Mouse (Mus musculus) adrenal gland, postnatal 14 days (tissue): ENCODE measurements around the gene Rabgap1l. TPM values are rescaled to one million over a fixed set of nuclear protein-coding genes. Genes with fewer than 3 reads are reported as not detected.

ENCODE experiments used
- DNase-seq: peaks from one replicate; pipeline ENCODE4 v3.0.0; 2021; ENCODE audit warnings: mixed read lengths
- total RNA-seq: library from RNA; stranded (reverse); gene quantifications from 2 replicates; pipeline ENCODE4 v1.2.3, GENCODE M21; 2021

Gene Rabgap1l
- total RNA-seq, 1 experiment from 2014 or later = 26.5 TPM

DNA sequence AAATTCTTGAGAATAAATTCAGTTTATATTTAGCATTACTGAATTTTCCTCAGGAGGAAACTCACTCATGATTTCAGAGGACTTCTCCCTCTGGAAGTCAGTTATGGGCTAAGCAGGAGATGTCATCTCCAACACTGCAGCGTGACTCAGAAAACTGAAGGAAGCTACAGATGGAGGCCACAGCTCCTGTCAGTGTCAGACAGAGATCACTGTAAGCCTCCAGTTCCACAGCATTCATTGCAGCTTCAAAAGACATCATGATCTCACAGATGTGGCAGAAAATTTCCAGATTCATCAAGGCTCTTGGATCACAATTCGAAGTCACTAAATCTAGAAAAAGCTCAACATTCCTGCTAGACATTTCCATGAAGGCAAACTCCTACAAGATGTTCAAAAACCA is 555.0 kb downstream of the Rabgap1l start:
- no peak for DNase-seq

GRCm38 (mm10) chr1:160233921-160234320 is 559.1 kb downstream of the Rabgap1l start:
- DNase-seq = peak; percentile 17

DNA sequence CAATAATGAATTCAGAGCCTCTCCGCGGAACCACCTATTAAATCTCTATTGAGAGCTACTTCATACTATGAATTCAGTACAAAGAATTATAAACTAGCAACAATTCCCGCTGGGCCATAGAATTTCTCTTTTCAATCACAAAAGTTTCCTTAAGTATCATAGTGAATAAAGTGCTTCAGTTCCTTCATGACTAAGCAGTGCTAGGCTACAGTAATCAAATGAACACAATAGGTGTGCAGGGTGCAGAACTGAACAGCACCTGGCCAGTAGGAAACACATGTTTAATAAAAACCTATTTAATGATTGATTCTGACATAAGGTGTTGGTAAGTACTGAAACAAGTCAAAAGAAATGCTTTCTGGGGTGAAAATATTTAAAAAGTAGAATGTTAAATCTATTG is 560.9 kb downstream of the Rabgap1l start:
- DNase-seq = no peak

DNA sequence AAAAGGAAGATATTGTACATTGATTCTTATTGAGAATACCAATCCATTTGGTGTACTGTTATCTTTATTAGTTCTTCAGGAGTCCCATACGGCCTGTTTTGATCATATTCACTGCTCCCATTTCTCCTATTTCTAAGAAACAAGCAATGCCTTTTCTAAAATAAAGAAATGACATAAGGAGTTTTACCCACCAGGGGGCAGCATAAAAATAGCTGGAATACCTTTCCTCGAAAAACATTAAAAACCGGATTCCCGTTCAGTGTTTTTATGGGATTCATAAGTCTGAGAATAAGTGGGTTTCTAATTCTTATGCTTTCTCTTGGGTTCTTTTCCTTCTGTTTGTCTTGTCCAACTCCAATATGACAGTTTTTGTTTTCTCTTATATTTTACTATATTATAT is 562.0 kb downstream of the Rabgap1l start:
- peak; percentile 55 for DNase-seq

DNA sequence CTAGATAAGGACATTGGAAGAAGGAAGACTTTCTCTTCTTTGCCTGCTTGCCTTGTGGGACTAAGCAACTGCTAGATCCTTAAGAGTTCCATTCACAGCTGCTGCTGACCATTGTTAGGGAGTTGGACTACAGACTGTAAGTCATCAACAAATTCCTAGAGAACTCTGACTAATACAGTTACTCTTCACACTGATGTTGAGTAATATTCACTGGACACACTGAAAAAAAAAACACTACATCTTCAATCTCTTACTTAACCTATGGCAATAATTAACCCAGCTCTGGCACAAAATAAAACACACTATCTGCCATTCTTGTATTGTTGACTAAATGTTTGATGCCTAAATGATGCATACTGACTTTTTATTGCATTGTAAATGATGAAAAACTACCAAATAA is 565.2 kb downstream of the Rabgap1l start:
- no peak for DNase-seq

GRCm38 (mm10) chr1:160227196-160227595 is 565.8 kb downstream of the Rabgap1l start:
- DNase-seq = no peak

- DNase-seq = no peak
Measured at GRCm38 (mm10) chr1:160224093-160224492, 568.9 kb downstream of the Rabgap1l start.

- DNase-seq = no peak
Measured at GRCm38 (mm10) chr1:160217898-160218297, 575.1 kb downstream of the Rabgap1l start.

- no peak for DNase-seq
Measured at GRCm38 (mm10) chr1:160214171-160214570, 578.8 kb downstream of the Rabgap1l start.

DNA sequence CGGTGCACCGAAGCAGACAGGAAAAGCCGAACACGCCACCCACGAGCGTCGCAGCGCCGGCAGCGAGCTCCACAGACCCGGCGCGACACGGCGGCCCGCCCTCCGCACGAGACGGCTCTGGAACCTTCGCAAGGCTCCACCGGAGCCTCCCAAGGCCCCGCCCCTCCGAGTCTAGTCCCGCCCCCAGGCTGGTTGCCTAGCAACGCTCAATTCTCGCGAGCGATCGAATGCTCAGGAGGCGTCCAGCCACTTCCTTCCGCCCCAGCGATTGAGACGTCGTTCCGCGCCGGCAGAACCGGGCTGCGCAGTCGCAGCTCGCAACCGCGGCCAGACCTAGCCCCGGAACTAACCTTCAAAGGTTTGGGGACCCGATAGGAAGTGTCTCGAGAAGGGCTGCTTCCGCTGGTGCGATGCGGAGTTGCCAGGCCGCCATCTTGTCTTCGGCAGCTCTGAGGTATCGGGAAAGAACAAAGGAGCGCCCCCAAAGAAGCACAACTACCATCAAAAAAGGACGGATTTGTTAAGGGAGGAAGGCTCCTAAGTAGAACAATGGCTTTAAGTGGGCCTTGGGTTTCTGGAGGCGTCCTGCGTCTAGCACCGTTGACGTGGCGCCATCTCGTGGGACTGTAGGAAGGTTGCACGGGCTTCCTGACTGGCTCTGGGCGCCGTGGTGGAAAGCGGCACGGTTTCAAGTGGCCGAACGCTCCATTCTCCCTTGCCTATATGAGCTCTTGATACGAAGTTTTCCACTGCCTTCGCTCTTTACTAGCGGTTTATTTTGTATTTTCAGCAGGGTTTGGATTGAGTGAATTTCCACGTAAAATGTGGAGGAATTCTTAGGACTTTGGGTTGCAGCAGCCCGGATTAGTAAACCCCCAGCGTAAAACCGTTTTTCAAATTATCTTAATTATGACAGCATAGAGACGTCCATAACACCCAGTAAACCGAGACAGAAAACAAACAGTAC is 580.0 kb downstream of the Rabgap1l start, which contains the start of gene Cacybp:
TSS of gene Cacybp (minus strand) at position 173 of the 967 bp plus-strand sequence.
- peak; percentile 100 for DNase-seq

DNA sequence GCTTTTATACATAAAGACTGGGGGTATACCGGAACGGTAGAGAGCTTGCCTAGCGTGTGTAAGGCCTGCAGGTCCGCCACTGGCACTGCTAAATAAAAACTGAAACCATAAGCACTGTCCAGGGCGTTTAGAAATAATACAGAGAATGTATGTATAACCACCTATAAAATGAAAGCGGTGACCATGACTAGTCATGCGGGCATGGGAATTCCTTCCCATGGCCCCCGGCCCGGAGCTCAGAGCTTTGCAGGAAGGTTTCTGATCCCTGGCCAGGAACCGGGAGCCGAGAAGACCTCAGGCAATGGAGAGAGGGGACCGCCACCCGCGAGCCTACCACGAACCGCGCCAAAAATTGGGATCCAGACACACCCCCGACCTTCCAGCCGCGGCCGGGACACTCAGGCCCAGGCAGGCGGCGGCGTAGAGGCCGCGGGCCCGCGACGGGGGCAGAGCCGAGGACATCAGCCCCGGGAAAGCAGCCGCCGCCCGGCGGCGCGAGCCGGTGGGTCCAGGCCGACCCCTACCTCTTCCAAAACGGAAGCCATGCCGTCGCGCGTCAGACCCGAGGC is 580.8 kb downstream of the Rabgap1l start:
- DNase-seq = peak; percentile 75

- no peak for DNase-seq
Measured at GRCm38 (mm10) chr1:160211597-160212122, 581.4 kb downstream of the Rabgap1l start.

DNA sequence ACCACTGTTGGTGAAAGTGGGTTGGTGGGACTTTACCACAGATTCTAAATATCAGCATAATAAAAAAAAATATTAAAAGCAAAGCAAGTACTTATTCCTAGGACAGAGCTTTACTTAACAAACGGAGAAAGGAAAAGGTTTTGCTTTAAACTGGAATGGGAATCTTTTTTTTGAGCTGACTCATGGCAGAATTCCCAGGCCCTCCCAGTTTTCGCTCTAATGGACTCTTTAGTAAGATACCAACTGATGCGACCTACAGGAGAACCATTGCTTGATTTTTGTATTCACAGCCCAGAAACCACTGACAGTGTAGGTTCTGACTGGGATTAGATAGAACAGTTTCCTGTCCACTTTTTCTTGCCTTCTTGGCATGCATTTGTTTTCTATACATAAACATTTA is 582.4 kb downstream of the Rabgap1l start:
- peak; percentile 9 for DNase-seq

GRCm38 (mm10) chr1:160209844-160210243 is 583.2 kb downstream of the Rabgap1l start:
- DNase-seq = no peak

GRCm38 (mm10) chr1:160205486-160205885 is 587.5 kb downstream of the Rabgap1l start:
- DNase-seq = peak; percentile 48

DNA sequence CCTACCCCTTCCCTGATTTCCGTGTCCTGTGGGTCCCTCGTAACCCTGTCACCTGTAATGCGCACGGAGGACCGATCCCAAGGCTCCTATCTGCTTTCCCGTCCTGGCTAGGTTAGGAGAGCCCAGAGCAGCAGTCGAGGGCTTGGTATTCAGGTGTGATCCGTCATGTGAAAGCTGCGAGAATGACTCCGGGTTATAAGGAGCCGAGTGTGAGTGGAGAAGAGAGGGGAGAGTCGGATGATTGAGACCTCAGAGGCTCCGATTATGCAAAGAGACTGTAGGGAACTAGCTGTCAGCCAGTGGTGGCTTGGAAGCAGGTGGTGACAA is 597.7 kb downstream of the Rabgap1l start:
- no peak for DNase-seq

- DNase-seq = peak; percentile 99
Measured at GRCm38 (mm10) chr1:160194529-160195336, 598.3 kb downstream of the Rabgap1l start, which contains the start of gene Mrps14. Gene Mrps14, plus strand, starts transcription at chr1:160195215.

DNA sequence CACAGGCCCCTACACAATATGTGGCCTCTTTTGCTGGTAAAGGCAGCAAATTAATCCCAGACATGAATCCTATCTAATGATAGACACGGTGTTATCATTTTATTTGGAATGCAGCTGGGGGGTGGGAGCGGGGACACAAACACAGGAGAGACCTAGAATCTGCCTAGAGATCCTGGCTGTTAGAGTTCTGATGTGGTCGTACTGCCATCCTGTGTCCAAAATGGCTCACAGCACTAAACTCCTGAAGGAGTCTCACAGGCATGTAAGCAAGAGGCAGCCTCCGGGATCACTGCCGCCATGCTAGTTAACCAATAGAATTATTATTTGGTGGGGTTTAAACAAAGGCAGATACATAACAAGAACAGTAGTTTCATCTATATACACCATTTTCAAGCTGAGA is 608.5 kb downstream of the Rabgap1l start:
- peak; percentile 27 for DNase-seq

DNA sequence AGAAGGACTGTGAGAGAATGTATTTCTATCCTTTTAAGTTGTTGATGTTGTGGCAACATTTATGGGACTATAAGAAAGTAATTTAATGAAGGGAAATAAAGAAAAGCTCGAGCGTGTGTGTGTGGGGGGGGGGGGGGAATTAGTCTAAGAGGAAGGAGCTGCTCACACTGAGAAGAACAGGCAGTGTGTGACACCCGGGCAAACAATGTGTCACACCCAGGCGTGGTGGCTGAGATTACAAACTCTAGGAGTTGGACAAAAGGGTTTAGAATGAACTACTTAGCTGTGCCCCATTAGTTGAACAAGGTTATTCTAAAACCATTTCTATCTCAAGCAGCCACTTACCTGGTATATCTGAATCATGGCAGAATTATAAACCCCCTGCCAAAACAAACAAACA is 611.8 kb downstream of the Rabgap1l start:
- no peak for DNase-seq

DNA sequence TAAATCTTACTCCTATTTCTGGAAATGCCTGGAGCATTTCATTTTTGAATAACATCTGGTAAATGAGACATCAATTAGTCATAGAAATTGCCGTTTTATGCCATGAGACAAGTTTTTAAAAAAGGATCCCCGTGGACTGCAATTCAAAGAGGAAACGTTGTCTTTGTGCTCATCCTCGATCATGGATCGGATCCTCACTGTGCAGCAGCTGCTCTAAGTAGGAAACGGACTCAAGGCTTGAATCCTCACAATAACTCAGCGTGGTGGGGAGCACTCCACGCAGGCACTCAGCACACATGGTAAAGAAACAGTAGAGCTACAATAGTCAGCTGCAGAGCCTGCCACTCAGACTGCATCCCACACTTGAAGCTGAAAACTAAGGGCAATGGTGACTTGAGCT is 616.1 kb downstream of the Rabgap1l start:
- no peak for DNase-seq
